Mouse (Mus musculus) granulocyte monocyte progenitor cell, adult 5-6 weeks (primary cell): ENCODE measurements around the gene Piwil1. TPM values are rescaled to one million over a fixed set of nuclear protein-coding genes. Genes with fewer than 3 reads are reported as not detected.

Experiments
- total RNA-seq, 2 experiments: library from RNA; stranded (forward) in 1 of 2; stranded (reverse) in 1 of 2; fragments of 200-712, 200-1000 nt in 1 of 2; fragments of >200 nt in 1 of 2; fragmentation: Nextera tagmentation in 1 of 2; gene quantifications; 2 replicates each; pipeline ENCODE4 v1.2.3; 2014 to 2017

Piwil1 gene
- total RNA-seq, 2 experiments from 2014 or later: not detected

Other genes starting within 250 kb of the Piwil1 start
- gene Fzd10, start 101.7 kb upstream of the Piwil1 start, total RNA-seq (2014; fragmentation: Nextera tagmentation): not detected in 2 replicates
- gene Fzd10, start 101.7 kb upstream of the Piwil1 start, total RNA-seq (2017): not detected in 2 replicates